Mouse (Mus musculus) cerebral cortex, adult 2 months (tissue): ENCODE measurements around the gene Slc29a3.

ENCODE experiments used
- WGBS: fragments of 180-500 bp; shearing (Covaris S2); methylation state at CpG from one replicate; pipeline ENCODE4 v1.1.7; 2018; 5-methylcytosine and 5-hydroxymethylcytosine counted together

Gene Slc29a3

GRCm38 (mm10) chr10:60724496-60724895 is 28.1 kb downstream of the Slc29a3 start:
- 82% methylated on average over 6 of the region's 6 CpGs for WGBS

DNA sequence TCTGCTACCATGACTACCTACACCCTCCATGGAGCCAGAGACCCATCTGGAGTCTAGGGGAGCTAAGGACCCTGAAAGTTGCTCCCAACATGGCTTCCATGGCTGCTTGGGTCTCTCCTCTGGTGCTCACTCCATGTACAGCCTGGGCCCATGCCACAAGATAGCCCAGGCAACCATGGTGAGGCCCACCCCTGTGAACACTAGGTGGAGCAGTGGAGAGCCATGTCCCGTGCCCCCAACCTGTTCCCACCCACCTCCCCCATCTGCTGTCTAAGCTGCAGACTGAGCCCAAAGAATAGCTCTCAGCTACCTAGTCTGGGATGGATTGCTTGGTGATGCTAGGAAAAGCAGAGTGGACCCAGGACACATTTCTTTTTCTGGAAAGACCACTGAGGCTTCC is 29.2 kb downstream of the Slc29a3 start:
- 71% methylated on average over 1 of the region's 1 CpGs for WGBS

DNA sequence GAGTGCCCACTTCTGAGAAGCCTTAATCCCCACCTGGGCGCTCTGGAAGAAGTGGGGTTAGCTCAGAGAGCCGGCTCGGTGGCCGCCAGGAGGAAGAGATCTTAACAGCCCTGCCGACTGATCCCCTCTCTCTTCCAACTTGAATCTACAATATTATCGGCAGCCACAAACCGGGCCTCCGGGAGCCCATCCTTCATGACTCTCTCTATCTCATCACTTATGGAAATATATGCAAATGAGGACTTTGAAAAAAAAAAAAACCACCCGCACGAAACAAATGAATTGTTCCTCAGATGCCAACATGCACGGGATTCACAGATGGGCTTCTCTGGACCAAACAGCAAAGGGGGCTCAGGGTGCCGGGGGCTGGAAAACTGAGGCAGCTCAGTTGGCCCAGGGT is 31.0 kb downstream of the Slc29a3 start:
- 38% methylated on average over 12 of the region's 12 CpGs for WGBS

DNA sequence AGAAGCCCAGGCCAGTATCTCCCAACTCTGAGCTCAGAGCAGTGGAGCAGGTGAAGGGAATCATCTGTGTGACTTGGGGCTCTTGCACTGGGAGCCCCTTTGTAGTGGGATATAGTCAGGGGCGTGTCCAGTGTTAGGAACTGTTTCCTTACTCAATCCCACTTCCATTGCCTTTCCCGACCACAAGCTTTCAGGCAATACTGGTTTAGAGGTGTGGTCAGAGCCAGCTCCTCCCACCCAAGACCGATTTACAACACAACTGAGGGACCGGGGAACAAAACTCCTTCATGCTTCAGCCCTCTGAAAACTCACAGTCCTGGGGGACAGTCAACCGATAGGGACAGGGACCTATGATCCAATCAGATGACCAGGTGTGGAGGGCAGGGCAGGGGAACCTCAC is 32.1 kb downstream of the Slc29a3 start:
- 92% methylated on average over 5 of the region's 5 CpGs for WGBS

DNA sequence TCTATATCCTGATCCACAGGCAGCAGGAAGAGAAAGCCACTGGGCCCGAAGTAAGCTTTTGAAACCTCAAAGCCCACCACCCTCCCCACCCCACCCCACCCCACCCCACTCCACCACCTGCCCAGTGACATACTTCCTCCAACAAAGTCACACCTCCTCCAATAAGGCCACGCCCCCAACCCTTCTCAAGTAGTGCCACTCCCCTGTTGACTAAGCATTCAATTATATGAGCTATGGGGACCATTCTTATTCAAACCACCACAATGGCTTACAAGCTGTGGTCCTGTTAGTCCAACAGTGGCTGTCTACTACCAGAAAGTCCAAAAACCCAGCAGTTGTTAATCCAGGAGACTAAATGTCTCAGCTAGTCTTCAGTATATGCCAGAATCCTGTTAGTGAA is 34.1 kb downstream of the Slc29a3 start:
- WGBS: 92% methylated on average over 2 of the region's 2 CpGs

- WGBS: 92% methylated on average over 3 of the region's 3 CpGs
Observed at GRCm38 (mm10) chr10:60716449-60716848, 36.1 kb downstream of the Slc29a3 start.

DNA sequence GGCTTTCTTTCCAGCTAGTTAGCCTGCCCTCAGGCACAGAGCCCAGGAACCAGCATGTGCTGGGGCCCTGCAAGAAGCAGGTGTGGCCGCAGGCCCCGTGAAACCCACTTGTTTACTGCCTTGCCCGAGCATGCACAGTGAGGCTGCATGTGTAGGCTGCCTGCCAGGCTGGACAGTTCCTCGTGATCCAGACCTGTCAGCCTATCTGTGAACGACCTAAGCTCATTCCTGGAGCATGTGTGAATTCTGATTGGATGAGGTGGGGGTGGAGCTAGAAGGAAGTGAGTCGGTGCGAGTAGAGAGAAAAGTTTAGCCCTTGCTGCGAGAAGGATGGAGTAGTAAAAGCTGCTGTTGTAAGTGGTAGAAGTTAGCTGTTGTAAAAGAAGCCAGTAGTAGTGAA is 40.3 kb downstream of the Slc29a3 start:
- 65% methylated on average over 8 of the region's 8 CpGs for WGBS

DNA sequence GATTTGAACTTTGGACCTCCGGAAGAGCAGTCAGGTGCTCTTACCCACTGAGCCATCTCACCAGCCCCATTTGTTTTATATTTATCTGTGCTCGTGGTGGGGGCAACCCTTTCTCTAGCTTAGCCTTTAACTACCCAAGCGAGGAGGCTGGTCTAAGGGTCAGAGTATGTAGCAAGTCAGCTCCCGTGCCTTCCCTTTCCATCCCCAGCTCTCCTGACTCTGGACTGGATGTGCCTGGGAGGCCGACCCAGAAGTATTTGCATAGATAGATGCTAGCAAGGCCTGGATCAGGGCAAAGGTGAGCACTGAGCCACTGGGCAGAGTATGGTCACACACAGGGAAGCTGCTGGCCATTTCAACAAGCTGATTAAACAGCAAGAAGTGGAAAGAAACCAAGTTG is 43.8 kb downstream of the Slc29a3 start:
- WGBS: 87% methylated on average over 5 of the region's 5 CpGs

DNA sequence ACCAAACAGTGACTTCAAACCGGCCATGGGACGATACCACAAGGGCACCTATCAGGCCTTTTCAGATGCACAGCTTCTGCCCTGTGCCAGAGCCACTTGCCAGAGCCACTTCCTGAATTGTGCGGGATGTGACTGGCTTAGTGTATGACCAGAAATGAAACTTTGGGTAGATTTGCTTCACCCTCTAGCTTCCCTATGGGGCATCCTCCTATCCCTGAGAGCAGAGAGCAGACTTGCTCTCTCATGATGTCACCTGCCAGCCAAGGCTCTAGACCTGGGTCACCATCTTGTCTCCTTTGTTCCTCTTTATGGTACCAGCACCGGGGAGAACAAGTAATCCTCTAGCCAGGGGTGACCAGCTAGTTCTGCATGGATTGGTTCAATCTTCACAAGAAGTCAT is 46.3 kb downstream of the Slc29a3 start:
- 89% methylated on average over 4 of the region's 4 CpGs for WGBS

GRCm38 (mm10) chr10:60705134-60705533 is 47.5 kb downstream of the Slc29a3 start:
- 80% methylated on average over 2 of the region's 2 CpGs for WGBS

- WGBS: 87% methylated on average over 6 of the region's 6 CpGs
Observed at GRCm38 (mm10) chr10:60697775-60698174, 54.8 kb downstream of the Slc29a3 start.

DNA sequence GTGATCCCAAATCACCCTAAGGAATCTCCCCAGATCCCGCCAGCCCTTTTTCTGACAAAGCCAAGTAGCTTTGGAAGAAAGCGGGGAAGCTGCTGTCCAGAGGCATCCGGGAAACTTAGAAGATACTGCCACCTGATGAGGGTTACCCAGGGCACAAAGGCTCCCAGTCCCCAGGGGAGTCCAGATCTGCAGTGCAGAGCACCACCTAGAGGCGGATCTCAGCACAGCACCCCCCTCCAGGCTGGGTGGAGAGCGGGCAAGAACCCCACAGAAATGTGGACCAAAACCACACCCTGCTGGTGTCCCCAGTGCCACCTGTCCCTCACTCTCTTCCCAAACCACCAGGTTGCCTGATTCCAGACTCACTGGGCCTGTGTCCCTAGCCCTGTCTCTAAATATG is 55.6 kb downstream of the Slc29a3 start:
- 26% methylated on average over 5 of the region's 5 CpGs for WGBS

DNA sequence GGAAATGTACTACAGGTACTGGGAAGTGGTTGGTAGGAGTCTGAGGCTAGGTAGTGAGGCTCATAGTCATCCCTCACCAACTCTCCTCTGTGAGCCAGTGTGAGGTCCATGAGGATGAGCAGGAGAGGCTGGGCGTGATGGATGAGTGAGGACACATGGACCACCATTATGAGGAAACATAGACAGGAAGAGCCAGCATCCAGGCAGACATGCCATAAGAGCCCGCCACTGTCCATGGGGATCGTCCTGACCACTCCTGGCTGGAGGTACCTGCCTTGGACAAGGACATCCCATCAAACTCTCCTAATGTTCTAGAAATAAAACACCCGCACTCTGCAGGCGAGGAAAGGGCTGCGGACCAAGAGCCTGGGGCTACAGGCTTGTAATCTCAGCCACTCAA is 56.2 kb downstream of the Slc29a3 start, which contains the start of gene Cdh23:
TSS of gene Cdh23 (minus strand) at position 101 of the 400 bp plus-strand sequence.
- 93% methylated on average over 6 of the region's 6 CpGs for WGBS

DNA sequence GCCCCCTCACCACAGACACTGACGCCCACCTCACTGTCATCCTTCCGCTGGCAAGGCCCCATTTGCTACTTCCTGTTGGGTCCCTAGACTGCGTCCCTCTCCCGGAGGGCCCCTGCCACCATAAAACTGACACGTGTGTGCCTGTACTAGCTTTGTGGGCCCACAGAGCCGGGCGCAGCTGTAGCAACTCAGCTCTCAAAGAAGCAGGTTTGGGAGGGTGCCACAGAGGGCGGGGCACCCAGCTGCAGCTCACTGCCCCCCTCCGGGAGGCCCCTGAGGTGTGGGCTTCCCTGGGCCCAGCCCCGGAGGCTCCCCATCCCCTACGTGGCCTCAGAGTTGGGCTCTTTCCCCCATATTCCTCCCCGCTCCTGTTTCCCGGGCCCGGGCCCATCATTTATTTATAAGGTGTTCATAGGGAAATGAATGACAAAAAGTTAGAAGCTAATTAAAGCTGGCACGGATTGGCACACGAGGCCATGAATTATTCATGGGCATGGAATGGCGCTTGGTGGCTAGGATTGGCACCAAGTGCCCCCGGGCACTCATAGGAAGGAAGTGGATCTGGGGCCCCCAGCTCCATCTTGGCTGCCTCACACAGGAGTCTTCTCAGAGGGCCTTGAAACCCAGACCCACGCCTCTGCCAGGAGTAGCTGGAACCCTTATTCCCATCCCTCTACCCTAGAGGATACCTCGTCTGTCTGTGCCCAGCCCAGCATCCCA is 60.8 kb downstream of the Slc29a3 start:
- WGBS: 46% methylated on average over 20 of the region's 20 CpGs

DNA sequence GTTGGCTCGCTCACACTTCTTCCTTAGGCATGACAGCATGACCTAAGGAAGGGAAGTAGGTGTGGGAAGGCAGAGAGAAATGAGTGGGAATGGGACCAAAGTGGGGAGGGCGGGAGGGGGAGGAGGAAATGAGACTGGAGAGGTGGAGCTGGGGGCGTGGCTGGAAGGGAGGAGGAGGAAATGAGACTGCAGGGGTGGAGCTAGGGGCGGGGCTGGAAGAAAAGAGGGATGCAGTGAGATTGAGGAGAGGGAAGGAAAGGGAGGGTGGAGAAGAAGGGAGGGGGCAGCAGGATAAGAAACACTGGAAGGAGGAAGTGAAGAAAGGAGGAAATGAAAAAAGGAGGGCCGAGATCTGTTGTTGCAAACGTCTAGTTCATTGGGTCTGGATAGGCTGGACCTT is 61.6 kb downstream of the Slc29a3 start:
- 65% methylated on average over 6 of the region's 6 CpGs for WGBS

DNA sequence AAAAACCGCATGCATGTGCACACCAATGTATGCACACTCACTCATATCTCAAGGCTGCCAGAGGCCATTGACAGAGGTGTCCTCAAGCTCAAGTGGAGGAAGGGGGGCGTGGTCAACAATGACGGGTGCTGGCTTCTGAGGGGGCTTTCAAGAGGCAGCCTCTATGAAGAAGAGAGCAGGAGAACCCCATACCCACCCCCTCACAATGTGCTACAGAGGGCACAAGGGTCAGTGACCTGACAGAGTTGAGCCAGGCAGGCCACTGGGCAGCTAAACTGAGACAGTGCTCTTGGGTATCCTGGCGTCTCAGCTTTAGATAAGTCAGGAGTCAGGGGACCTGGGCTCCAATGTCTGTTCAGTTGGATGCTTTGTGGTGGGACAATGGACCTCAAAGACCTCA is 63.2 kb downstream of the Slc29a3 start:
- WGBS: 91% methylated on average over 4 of the region's 4 CpGs

DNA sequence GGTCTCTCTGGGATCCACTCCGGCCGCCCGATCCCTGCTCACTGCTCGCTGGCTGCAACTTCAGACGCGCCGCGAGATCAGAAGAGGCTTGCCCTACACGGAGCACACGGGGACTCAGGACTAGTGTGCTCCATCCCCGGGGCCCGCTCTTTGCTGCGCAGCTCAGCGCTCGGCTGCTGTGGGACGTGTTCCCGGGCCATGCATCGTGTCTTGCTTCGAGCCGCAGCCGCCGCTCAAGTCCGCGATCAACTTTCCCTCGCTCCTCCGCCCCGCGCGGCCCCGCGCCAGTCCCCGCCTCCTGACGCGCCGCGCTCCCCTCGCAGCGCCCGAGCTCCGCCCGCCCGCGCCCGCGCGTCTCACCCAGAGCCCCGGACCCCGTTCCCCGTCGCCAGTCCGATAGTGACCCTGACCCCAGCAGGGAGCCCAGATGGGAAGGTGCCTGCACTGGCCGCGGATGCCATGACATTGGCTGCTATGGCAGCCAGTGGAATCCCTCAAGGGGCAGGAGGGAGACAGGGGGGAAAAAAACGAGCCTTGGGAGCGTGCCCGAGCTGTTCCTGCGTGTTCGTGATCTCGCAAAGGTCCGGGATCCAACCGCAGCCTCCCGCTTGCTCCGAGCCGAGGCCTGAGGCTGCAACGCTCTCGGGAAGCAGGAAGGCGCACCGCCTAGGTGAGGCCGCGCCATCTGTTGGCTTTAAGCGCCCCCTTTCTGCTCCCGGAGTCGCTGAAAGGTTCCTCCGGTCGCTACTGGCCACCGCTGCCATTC is 65.4 kb downstream of the Slc29a3 start:
- 1% methylated on average over 76 of the region's 76 CpGs for WGBS

DNA sequence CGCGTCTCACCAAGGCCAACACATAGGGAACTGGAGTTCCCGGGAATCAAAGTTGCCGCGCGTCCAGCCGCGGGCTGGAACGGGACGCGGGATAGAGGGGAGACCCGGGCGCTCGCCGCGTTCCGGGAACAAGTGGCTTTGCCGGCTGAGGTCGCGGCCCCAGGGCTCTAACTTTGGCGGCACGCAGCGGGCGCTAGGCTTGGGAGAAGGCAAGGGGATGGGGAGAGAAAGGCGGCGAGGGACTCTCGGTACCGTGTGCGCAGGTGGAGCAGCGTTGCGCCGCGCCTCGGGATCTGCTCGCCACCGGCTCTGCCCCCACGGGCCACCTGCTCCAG is 66.0 kb downstream of the Slc29a3 start:
- WGBS: under 1% methylated on average over 37 of the region's 37 CpGs

DNA sequence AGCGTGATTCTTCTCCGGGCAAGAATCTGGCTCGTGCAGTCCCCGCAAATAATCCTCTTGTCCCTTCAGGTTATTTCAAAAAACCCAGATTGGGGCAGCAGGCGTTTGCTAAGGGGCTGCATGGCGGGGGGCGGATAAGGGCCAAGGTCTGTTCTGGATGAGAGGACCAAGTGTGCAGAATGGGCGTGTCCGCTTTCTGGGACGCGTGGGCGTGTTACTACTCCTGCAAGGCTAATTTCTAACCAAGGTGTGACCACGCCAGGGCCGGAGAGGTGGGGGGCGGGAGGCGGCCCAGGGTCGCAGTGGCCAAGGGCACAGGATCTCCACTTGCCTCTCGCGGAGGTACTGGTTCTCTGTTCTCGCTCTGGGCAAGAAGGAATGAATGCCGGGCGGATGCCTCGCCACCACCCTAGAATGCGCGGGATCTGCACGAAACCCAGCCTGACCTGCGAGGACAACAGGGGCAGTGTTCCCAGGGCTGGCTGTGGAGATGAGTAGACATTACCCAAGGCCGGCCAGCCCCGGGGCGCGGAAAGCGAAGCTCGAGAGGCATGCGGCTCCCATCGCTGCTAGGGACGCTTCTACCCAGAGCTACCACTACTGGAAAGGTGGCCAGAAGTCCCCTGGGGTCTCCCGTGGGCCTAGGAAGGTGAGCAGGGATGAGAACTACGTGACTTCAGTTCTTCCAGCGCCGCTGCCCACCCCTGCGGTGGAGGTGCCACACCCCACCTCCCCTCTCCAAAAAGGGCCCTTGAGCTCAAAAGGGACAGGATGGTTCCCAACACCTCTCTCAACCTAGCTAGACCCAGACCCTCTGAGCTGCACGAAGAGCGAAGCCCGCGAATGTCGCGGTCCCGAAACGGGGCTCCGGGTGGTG is 66.6 kb downstream of the Slc29a3 start:
- 9% methylated on average over 50 of the region's 50 CpGs for WGBS

GRCm38 (mm10) chr10:60678926-60679325 is 73.7 kb downstream of the Slc29a3 start:
- 92% methylated on average over 3 of the region's 3 CpGs for WGBS

GRCm38 (mm10) chr10:60677319-60677718 is 75.3 kb downstream of the Slc29a3 start:
- WGBS: 92% methylated on average over 4 of the region's 4 CpGs

DNA sequence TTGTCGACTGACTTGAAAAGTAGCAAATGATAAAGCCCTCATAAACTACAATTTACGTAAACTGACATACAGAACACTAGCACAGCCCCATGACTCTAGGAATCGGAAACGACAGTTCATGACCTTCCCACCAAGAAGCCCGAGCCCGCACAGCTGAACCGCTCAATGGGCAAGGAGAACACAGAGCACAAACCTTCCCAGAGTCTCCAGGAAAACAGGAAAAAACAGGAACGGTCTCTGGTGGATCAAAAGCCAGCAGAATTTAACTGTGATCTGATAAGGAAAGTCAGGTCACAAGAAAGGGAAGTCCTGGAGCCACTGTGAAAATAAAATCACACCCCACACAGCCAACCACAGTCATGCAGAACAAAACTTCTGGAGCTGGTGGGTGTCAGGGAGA is 82.4 kb downstream of the Slc29a3 start:
- 78% methylated on average over 8 of the region's 8 CpGs for WGBS
